8 mouse cellular contexts compared by ENCODE assay signal in the genomic region with DNA sequence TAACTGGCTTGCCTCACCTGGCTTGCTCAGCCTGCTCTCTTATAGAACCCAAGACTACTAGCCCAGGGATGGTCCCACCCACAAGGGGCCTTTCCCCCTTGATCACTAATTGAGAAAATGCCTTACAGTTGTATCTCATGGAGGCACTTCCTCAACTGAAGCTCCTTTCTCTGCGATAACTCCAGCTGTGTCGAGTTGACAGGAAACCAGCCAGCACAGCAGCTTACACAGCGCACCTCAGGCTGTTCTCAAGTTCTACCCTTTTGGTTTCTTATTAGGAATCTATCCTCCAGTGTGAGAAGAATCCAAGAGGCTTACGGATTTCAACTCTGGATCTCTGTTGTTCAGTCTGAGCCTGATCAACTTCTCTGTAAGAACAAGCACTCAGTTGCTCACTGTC. TPM values are rescaled to one million over a fixed set of nuclear protein-coding genes. Genes with fewer than 3 reads are reported as not detected.
DNase-seq lines count a peak whose midpoint lies in the region; ATAC-seq lines count a peak whose summit lies in the region.
"Not testable (repeated sequence)": the region's sequence is repeated elsewhere in the genome, so short reads cannot be mapped to it uniquely, and the experiment has no call there.

No protein-coding gene starts in this region.

- H3K27ac ChIP-seq in liver, embryonic 11.5 days (ENCODE audit: low read depth, low read length) = peak overlapping the region; percentile 64
- H3K27ac ChIP-seq in liver, embryonic 15.5 days (replicated peaks) = peak overlapping the region; percentile 38; the same call in 1 of the 2 replicates

- H3K4me3 ChIP-seq in liver, embryonic 11.5 days (ENCODE audit: low read depth, low read length); liver, embryonic 15.5 days (replicated peaks): not testable (repeated sequence)
- peak overlapping the region; percentile 83 for H3K4me3 ChIP-seq in megakaryocyte, embryonic 14.5 days (replicated peaks)

- WGBS in liver, embryonic 11.5 days = 37% methylated on average over 4 of the region's 4 CpGs
- 19% methylated on average over 4 of the region's 4 CpGs for WGBS in liver, embryonic 15.5 days (ENCODE audit: insufficient replicate concordance)

- H3K4me2 ChIP-seq in liver, embryonic 11.5 days = peak overlapping the region; percentile 35
- H3K4me2 ChIP-seq in liver, embryonic 15.5 days = peak overlapping the region; percentile 18; the same call in 1 of the 2 replicates

- H3K9ac ChIP-seq in liver, embryonic 11.5 days (ENCODE audit: low read depth, low read length) = peak overlapping the region; percentile 40; the same call in 1 of the 2 replicates
- H3K9ac ChIP-seq in liver, embryonic 15.5 days = not testable (repeated sequence)

- H3K27me3 ChIP-seq in liver, embryonic 11.5 days (replicated peaks; ENCODE audit: control insufficient read depth, insufficient read depth, low read length); liver, embryonic 15.5 days; megakaryocyte, embryonic 14.5 days (replicated peaks): not testable (repeated sequence)

- peak; percentile 71 for DNase-seq in A20 (ENCODE audit: low read depth, low spot score)
- peak; percentile 62 for DNase-seq in MEL-GATA-1-ER (ENCODE audit: extremely low read depth, low read depth)
- peak; percentile 73 for DNase-seq in heart, adult 11 months
- DNase-seq in liver, embryonic 11.5 days (ENCODE audit: low spot score) = not testable (repeated sequence)
- DNase-seq in thymus, postnatal 0 days (ENCODE audit: low spot score) = peak; percentile 58
- peak; percentile 11 to 22 for DNase-seq in thymus, postnatal 36 days

- ATAC-seq in liver, embryonic 11.5 days (replicated peaks; ENCODE audit: low FRiP score) = peak; percentile 71
- ATAC-seq in liver, embryonic 15.5 days (ENCODE audit: insufficient read depth) = peak; percentile 13; the same call in 1 of the 2 replicates

- H3K9me3 ChIP-seq in liver, embryonic 11.5 days (ENCODE audit: control insufficient read depth, low read length); liver, embryonic 15.5 days (replicated peaks); megakaryocyte, embryonic 14.5 days: not testable (repeated sequence)

- not testable (repeated sequence) for H3K36me3 ChIP-seq in liver, embryonic 11.5 days (ENCODE audit: control insufficient read depth, insufficient read depth, low read length); liver, embryonic 15.5 days (replicated peaks); megakaryocyte, embryonic 14.5 days (replicated peaks; ENCODE audit: low read length)

- not testable (repeated sequence) for H3K4me1 ChIP-seq in liver, embryonic 11.5 days (replicated peaks; ENCODE audit: control insufficient read depth, insufficient read depth, low read length)
- H3K4me1 ChIP-seq in liver, embryonic 15.5 days (replicated peaks) = peaks cover 15% of the 10 kb centered on the region
- H3K4me1 ChIP-seq in megakaryocyte, embryonic 14.5 days = peaks cover 48% of the 10 kb centered on the region

RNA-seq across cellular contexts. Expression of gene Ambra1, which starts 4.5 kb away (rescaled TPM):
- 13.0 and 14.0 TPM in 2 replicates for polyA plus RNA-seq in liver, embryonic 11.5 days (2014; fragmentation: Nextera tagmentation; extraction: Ambion mirVana)
- 5.2 and 6.1 TPM in 2 replicates for polyA plus RNA-seq in liver, embryonic 15.5 days (2015; fragmentation: Nextera tagmentation; extraction: Ambion mirVana)
- 15.8 and 20.0 TPM in 2 replicates for polyA plus RNA-seq in megakaryocyte, embryonic 14.5 days (2012; ENCODE audit: insufficient read depth, low replicate concordance)
- polyA plus RNA-seq in thymus, postnatal 0 days (2015; fragmentation: Nextera tagmentation; extraction: Ambion mirVana) = 12.7 and 13.0 TPM in 2 replicates

RNA-seq across cellular contexts. Expression of gene Harbi1, which starts 14.8 kb away (rescaled TPM):
- 16.3 TPM in 2 replicates for polyA plus RNA-seq in liver, embryonic 11.5 days (2014; fragmentation: Nextera tagmentation; extraction: Ambion mirVana)
- 6.7 and 8.3 TPM in 2 replicates for polyA plus RNA-seq in liver, embryonic 15.5 days (2015; fragmentation: Nextera tagmentation; extraction: Ambion mirVana)
- 0.44 and 0.82 TPM in 2 replicates for polyA plus RNA-seq in megakaryocyte, embryonic 14.5 days (2012; ENCODE audit: insufficient read depth, low replicate concordance)
- 12.9 and 13.8 TPM in 2 replicates for polyA plus RNA-seq in thymus, postnatal 0 days (2015; fragmentation: Nextera tagmentation; extraction: Ambion mirVana)

RNA-seq across cellular contexts. Expression of gene Atg13, which starts 15.1 kb away (rescaled TPM):
- polyA plus RNA-seq in liver, embryonic 11.5 days (2014; fragmentation: Nextera tagmentation; extraction: Ambion mirVana) = 23.0 and 23.3 TPM in 2 replicates
- 13.4 and 14.1 TPM in 2 replicates for polyA plus RNA-seq in liver, embryonic 15.5 days (2015; fragmentation: Nextera tagmentation; extraction: Ambion mirVana)
- polyA plus RNA-seq in megakaryocyte, embryonic 14.5 days (2012; ENCODE audit: insufficient read depth, low replicate concordance) = 23.7 and 69.4 TPM in 2 replicates
- polyA plus RNA-seq in thymus, postnatal 0 days (2015; fragmentation: Nextera tagmentation; extraction: Ambion mirVana) = 24.2 and 25.2 TPM in 2 replicates
